Mouse (Mus musculus): ENCODE results near the gene Efhd2. TPM values are rescaled to one million over a fixed set of nuclear protein-coding genes. Genes with fewer than 3 reads are reported as not detected.

Gene Efhd2
- polyA plus RNA-seq, 1 experiment: 95.0 TPM

DNA sequence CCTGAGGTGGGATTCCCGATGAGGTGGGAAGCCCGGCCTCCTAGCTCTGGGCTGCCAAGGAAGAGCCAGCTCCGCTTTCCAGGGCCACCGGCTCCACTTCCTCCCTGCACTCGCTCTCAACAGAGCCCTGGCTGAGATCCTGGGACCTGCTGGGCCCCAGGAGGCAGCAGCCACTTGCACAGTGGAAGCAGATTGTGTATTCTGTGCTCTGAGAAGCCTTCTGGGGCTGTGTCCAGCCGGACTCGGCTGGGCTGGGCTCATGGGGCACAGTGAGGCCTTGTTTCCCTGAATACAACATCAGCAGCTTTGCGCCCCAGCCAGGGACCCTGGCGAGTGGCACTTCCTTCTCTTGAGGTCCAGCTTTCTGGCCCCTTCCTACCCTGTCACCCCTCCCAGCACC is 2.8 kb downstream of the Efhd2 start:
- peak; percentile 28 for DNase-seq
- H3K4me1 ChIP-seq (ENCODE audit: control insufficient read depth, insufficient read depth, low read length): peaks cover 17% of the 10 kb centered on the region

DNA sequence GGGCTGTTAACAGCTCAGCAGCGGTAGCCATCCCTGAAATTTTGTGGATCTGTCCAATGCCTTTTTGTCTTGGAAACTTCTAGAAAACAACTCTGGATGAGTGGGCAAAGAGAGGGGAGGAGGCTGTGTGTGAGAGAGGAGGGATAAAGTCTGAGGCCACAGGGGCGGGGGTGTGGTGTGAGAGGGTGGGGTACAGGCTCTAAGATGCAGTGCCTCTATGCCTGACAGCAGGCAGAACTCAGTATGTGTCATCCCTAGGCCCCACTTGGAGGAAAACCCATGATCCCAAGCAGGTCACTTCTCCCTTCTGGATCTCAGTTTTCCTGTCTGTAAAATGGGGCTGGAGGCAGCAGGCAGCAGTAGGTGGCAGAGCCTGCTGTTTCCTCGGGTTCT is 3.4 kb downstream of the Efhd2 start:
- peaks cover 22% of the 10 kb centered on the region for H3K4me1 ChIP-seq (ENCODE audit: control insufficient read depth, insufficient read depth, low read length)
- DNase-seq: no peak
- H3K4me3 ChIP-seq (replicated peaks; ENCODE audit: extremely low read depth, low read depth, low read length): no peak overlapping the region
- TF ChIP-seq CTCF (IDR thresholded peaks at IDR 0.05; ENCODE audit: insufficient read depth, low read length) (no peak), POLR2A (IDR thresholded peaks at IDR 0.05; ENCODE audit: borderline replicate concordance, extremely low read depth, low read depth, low read length) (no peak)
- 80% methylated on average over 3 of the region's 3 CpGs for WGBS

More for the DNA sequence above, 2.8 kb downstream of the Efhd2 start:
- peak overlapping the region; percentile 7 for H3K4me3 ChIP-seq (replicated peaks; ENCODE audit: extremely low read depth, low read depth, low read length)
- no peak for TF ChIP-seq CTCF (IDR thresholded peaks at IDR 0.05; ENCODE audit: insufficient read depth, low read length)
- no peak for TF ChIP-seq POLR2A (IDR thresholded peaks at IDR 0.05; ENCODE audit: borderline replicate concordance, extremely low read depth, low read depth, low read length)
- WGBS: 38% methylated on average over 9 of the region's 9 CpGs

DNA sequence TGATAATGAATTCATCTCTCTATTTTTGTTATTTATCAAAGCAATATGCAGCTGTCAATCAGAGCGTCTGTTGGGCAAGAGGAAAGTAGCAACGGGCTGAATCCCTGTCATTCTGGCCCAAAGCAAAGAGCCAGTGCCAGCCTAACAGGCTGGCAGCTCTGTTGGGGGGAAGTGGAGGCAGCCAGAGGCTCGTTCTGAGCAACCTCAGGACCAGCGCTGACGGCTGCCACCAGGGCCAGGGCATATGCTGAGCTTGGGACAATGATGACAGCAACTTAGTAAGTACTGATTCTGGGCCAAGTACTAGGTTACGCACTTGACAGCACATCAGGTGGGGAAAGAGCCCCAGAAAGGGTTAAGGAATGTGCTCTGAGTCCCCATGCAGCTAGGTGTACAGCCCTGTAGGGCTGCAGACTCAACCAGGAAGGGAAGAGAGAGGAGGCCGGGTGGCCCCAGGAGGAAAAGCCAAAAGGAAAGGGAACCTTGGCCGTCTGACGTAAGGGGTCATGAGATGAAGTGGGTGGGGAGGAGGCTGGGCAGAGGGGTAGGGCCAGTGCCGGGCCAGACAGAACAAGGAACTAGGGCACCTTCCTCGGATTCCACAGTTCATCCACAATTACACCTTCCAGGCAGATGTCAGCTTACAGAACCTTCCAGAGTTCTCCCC is 3.9 kb downstream of the Efhd2 start:
- 58% methylated on average over 11 of the region's 11 CpGs for WGBS

DNA sequence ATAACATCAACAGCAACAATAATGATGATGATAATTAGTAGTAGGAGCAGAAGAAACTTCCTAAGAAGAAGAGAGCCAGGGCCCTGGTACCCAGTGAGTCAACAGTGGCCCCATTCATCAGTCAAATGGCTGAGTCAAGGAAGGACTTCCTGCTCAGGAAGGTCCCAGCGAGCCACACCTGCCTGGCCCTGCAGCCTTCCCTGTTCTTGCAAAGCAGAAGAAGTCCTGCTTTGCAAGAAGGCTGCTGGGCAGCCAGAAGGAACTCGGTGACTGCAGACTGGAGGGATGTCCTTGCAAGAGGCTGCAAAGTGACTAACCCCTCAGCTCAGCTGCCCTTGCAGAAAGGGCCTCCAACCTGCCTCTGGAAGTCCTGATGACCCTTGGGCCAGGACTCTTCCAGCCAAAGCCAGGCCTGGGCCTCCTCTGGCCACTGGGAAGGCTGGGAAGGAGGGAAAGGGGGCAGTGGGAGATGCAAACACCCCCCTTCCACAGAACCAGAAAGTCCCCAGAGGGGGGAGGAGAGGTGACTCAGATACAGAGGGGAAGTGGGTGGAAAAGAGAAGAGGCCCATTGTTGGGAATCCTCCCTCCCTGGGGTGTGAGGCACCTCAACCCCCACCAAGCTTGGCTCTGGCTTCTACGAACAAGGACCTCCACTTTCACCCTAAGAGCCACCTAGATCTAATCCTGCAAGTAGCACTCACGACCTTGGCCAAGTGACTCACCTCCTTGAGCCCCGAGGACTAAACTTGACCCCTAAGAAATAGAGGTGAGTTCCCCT is 5.1 kb downstream of the Efhd2 start:
- peaks cover 20% of the 10 kb centered on the region for H3K4me1 ChIP-seq (ENCODE audit: control insufficient read depth, insufficient read depth, low read length)
- WGBS: 50% methylated on average over 5 of the region's 5 CpGs
- DNase-seq: peak; percentile 42

More for the DNA sequence above, 3.9 kb downstream of the Efhd2 start:
- no peak for TF ChIP-seq POLR2A (IDR thresholded peaks at IDR 0.05; ENCODE audit: borderline replicate concordance, extremely low read depth, low read depth, low read length)
- TF ChIP-seq CTCF (IDR thresholded peaks at IDR 0.05; ENCODE audit: insufficient read depth, low read length): no peak
- peak; percentile 56 for DNase-seq
- peaks cover 22% of the 10 kb centered on the region for H3K4me1 ChIP-seq (ENCODE audit: control insufficient read depth, insufficient read depth, low read length)
- H3K4me3 ChIP-seq (replicated peaks; ENCODE audit: extremely low read depth, low read depth, low read length): no peak overlapping the region

DNA sequence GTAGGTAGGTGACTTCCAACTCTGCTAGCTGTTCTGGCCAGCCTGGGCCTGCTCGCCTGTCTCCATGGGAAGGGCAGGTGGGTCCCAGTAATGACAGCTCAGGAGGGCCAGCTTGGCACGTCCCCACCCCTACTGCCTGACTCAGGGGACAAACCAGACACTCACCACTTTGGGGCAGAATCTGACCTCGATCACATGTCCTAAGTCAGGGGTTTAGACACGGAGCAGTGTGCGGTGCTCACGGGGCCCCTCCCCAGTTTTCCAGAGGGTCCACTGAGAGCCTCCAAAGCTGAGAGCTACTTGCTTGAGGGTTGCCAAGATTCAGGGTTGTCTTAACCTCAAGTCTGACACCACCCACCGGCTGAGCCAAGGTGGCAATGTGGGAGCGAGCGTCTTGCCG is 6.7 kb downstream of the Efhd2 start:
- 82% methylated on average over 10 of the region's 10 CpGs for WGBS
- TF ChIP-seq CTCF (IDR thresholded peaks at IDR 0.05; ENCODE audit: insufficient read depth, low read length) (no peak), POLR2A (IDR thresholded peaks at IDR 0.05; ENCODE audit: borderline replicate concordance, extremely low read depth, low read depth, low read length) (no peak)

More for the DNA sequence above, 5.1 kb downstream of the Efhd2 start:
- TF ChIP-seq CTCF (IDR thresholded peaks at IDR 0.05; ENCODE audit: insufficient read depth, low read length): no peak
- TF ChIP-seq POLR2A (IDR thresholded peaks at IDR 0.05; ENCODE audit: borderline replicate concordance, extremely low read depth, low read depth, low read length): no peak
- no peak overlapping the region for H3K4me3 ChIP-seq (replicated peaks; ENCODE audit: extremely low read depth, low read depth, low read length)

DNA sequence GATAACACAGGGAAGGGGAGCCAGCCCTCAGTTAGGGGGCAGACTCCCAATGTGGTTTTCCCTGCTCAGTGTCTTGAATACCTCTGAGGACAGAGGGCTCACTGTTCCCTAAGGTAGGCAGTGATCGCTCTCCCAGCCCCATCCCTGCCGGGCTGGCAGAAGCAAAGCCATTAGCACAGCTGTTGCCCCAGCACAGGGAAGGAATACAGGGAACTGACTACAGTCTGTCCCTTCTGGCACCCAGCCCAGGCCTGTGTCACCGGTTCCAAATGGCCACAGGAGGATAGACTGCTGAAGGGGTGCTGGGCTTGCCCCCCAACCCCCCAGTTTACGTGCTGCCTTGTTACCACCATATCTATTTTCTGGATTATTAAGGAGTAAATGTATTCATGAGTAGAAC is 7.2 kb downstream of the Efhd2 start:
- no peak for TF ChIP-seq POLR2A (IDR thresholded peaks at IDR 0.05; ENCODE audit: borderline replicate concordance, extremely low read depth, low read depth, low read length)
- no peak for TF ChIP-seq CTCF (IDR thresholded peaks at IDR 0.05; ENCODE audit: insufficient read depth, low read length)
- no peak overlapping the region for H3K4me3 ChIP-seq (replicated peaks; ENCODE audit: extremely low read depth, low read depth, low read length)
- DNase-seq: no peak
- peaks cover 20% of the 10 kb centered on the region for H3K4me1 ChIP-seq (ENCODE audit: control insufficient read depth, insufficient read depth, low read length)
- whole genome bisulfite sequencing: 45% methylated on average over 4 of the region's 4 CpGs

More for the DNA sequence above, 6.7 kb downstream of the Efhd2 start:
- DNase-seq: no peak
- no peak overlapping the region for H3K4me3 ChIP-seq (replicated peaks; ENCODE audit: extremely low read depth, low read depth, low read length)
- peaks cover 20% of the 10 kb centered on the region for H3K4me1 ChIP-seq (ENCODE audit: control insufficient read depth, insufficient read depth, low read length)

GRCm38 (mm10) chr4:141866933-141867490 is 7.7 kb downstream of the Efhd2 start:
- peaks cover 20% of the 10 kb centered on the region for H3K4me1 ChIP-seq (ENCODE audit: control insufficient read depth, insufficient read depth, low read length)
- TF ChIP-seq POLR2A (IDR thresholded peaks at IDR 0.05; ENCODE audit: borderline replicate concordance, extremely low read depth, low read depth, low read length) (no peak), CTCF (IDR thresholded peaks at IDR 0.05; ENCODE audit: insufficient read depth, low read length) (no peak)
- WGBS: 38% methylated on average over 10 of the region's 10 CpGs
- no peak overlapping the region for H3K4me3 ChIP-seq (replicated peaks; ENCODE audit: extremely low read depth, low read depth, low read length)
- DNase-seq: peak; percentile 36

DNA sequence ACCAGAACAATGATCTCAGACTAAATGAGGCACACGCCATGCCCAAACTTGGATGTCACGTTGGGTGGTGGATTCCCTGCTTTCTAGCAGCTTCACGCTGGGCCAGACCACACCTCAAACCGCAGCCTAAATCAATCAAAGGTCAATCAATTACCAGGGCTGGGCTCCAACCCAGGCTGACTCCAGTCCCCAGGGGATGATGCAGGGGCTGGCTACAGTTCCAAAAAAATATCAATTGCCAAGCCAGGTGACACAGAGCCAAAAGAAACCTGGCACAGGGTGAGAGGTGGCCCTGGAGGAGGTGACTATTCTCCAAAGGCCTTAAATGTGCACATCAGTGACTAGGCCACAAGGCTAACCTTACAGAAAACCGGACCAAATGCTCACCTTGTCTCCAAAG is 9.1 kb downstream of the Efhd2 start:
- DNase-seq: no peak
- TF ChIP-seq POLR2A (IDR thresholded peaks at IDR 0.05; ENCODE audit: borderline replicate concordance, extremely low read depth, low read depth, low read length) (no peak), CTCF (IDR thresholded peaks at IDR 0.05; ENCODE audit: insufficient read depth, low read length) (no peak)
- no peak overlapping the region for H3K4me3 ChIP-seq (replicated peaks; ENCODE audit: extremely low read depth, low read depth, low read length)
- peaks cover 20% of the 10 kb centered on the region for H3K4me1 ChIP-seq (ENCODE audit: control insufficient read depth, insufficient read depth, low read length)
- WGBS: 92% methylated on average over 5 of the region's 5 CpGs

- TF ChIP-seq POLR2A (IDR thresholded peaks at IDR 0.05; ENCODE audit: borderline replicate concordance, extremely low read depth, low read depth, low read length): no peak
- TF ChIP-seq CTCF (IDR thresholded peaks at IDR 0.05; ENCODE audit: insufficient read depth, low read length): no peak
- 73% methylated on average over 5 of the region's 5 CpGs for WGBS
- Histone ChIP-seq H3K4me1 (ENCODE audit: control insufficient read depth, insufficient read depth, low read length) (peaks cover 20% of the 10 kb centered on the region), H3K4me3 (replicated peaks; ENCODE audit: extremely low read depth, low read depth, low read length) (no peak overlapping the region)
- DNase-seq: no peak
These were observed 9.7 kb downstream of the Efhd2 start for GRCm38 (mm10) chr4:141865006-141865405.

Data from lung, adult 2 months (tissue).